Mouse (Mus musculus) lung, embryonic 15.5 days (tissue): ENCODE measurements around the gene Itm2c. TPM values are rescaled to one million over a fixed set of nuclear protein-coding genes. Genes with fewer than 3 reads are reported as not detected.

Source experiments
- ATAC-seq: fragments of 200-750 bp; cut with Nextera tagmentation; 2 replicates; pipeline ENCODE4 v1.8.0; 2017; ENCODE audit warnings: moderate number of reproducible peaks, borderline replicate concordance; ENCODE audit not compliant: low FRiP score, low TSS enrichment; ENCODE audit errors: extremely low read depth
- H3K27ac ChIP-seq: fragments of 300-500 bp; sonication (generic); 2 replicates; pipeline ENCODE4 v1.5.1; 2015; ENCODE audit warnings: moderate library complexity, mild to moderate bottlenecking, inconsistent platforms
- H3K27me3 ChIP-seq: fragments of 300-500 bp; sonication (generic); 2 replicates; pipeline ENCODE4 v1.6.1; 2015; ENCODE audit warnings: inconsistent platforms
- H3K36me3 ChIP-seq: fragments of 300-500 bp; sonication (generic); 2 replicates; pipeline ENCODE4 v1.6.1; 2015; ENCODE audit warnings: inconsistent platforms
- H3K4me1 ChIP-seq: fragments of 300-500 bp; sonication (generic); 2 replicates; pipeline ENCODE4 v1.6.1; 2015; ENCODE audit warnings: inconsistent platforms
- H3K4me2 ChIP-seq: fragments of 300-500 bp; sonication (generic); 2 replicates; pipeline ENCODE4 v1.6.1; 2015; ENCODE audit warnings: inconsistent platforms, mild to moderate bottlenecking, moderate library complexity
- H3K4me3 ChIP-seq: fragments of 300-500 bp; sonication (generic); 2 replicates; pipeline ENCODE4 v1.5.1; 2015; ENCODE audit warnings: mild to moderate bottlenecking, inconsistent platforms
- H3K9ac ChIP-seq: fragments of 300-500 bp; sonication (generic); 2 replicates; pipeline ENCODE4 v1.6.1; 2015; ENCODE audit warnings: inconsistent platforms
- H3K9me3 ChIP-seq: fragments of 300-500 bp; sonication (generic); 2 replicates; pipeline ENCODE4 v1.6.1; 2016; ENCODE audit warnings: inconsistent platforms
- WGBS: fragments of 180-500 bp; shearing (Covaris S2); methylation state at CpG from one replicate; pipeline ENCODE4 v1.1.7; 2015; 5-methylcytosine and 5-hydroxymethylcytosine counted together
- polyA plus RNA-seq: library from polyadenylated mRNA; unstranded; fragments of >200 nt; fragmentation: Nextera tagmentation; extraction: Ambion mirVana; gene quantifications from 2 replicates; pipeline ENCODE4 v1.2.1, GENCODE M21; 2015

Itm2c gene
- polyA plus RNA-seq, 1 experiment from 2014 or later = 219 TPM

GRCm38 (mm10) chr1:85870546-85870945, 23.5 kb upstream of the Itm2c start:
- no peaks in the 10 kb centered on the region for H3K36me3 ChIP-seq
- H3K9me3 ChIP-seq = no peaks in the 10 kb centered on the region; the same call in 1 of the 2 replicates
- no peak overlapping the region for H3K4me2 ChIP-seq
- no peak overlapping the region for H3K4me3 ChIP-seq
- no peaks in the 10 kb centered on the region for H3K27me3 ChIP-seq
- no peak overlapping the region for H3K9ac ChIP-seq
- ATAC-seq = no peak
- 62% methylated on average over 2 of the region's 2 CpGs for WGBS
- no peaks in the 10 kb centered on the region for H3K4me1 ChIP-seq
- no peak overlapping the region for H3K27ac ChIP-seq

- Histone ChIP-seq H3K27ac (no peak overlapping the region), H3K36me3 (no peaks in the 10 kb centered on the region), H3K9ac (no peak overlapping the region), H3K4me2 (no peak overlapping the region), H3K9me3 (no peaks in the 10 kb centered on the region; the same call in 1 of the 2 replicates), H3K27me3 (no peaks in the 10 kb centered on the region), H3K4me1 (no peaks in the 10 kb centered on the region), H3K4me3 (no peak overlapping the region)
- 89% methylated on average over 12 of the region's 12 CpGs for WGBS
- no peak for ATAC-seq
Observed at GRCm38 (mm10) chr1:85882003-85882402, 12.1 kb upstream of the Itm2c start.

- Histone ChIP-seq H3K4me1 (no peaks in the 10 kb centered on the region), H3K4me2 (no peak overlapping the region), H3K36me3 (no peaks in the 10 kb centered on the region), H3K27me3 (no peaks in the 10 kb centered on the region), H3K9ac (no peak overlapping the region), H3K9me3 (no peaks in the 10 kb centered on the region; the same call in 1 of the 2 replicates), H3K4me3 (no peak overlapping the region), H3K27ac (no peak overlapping the region)
- ATAC-seq = no peak
- 77% methylated on average over 7 of the region's 7 CpGs for WGBS
Observed at GRCm38 (mm10) chr1:85887221-85887620, 6.9 kb upstream of the Itm2c start.

GRCm38 (mm10) chr1:85894748-85895360, 773 bp downstream of the Itm2c start:
- peaks cover 49% of the 10 kb centered on the region for H3K4me1 ChIP-seq

GRCm38 (mm10) chr1:85895391-85895837, 1.3 kb downstream of the Itm2c start:
- no peaks in the 10 kb centered on the region for H3K27me3 ChIP-seq
- no peaks in the 10 kb centered on the region for H3K36me3 ChIP-seq
- H3K4me3 ChIP-seq = peak overlapping the region; percentile 73
- peak overlapping the region; percentile 62 for H3K9ac ChIP-seq
- peak overlapping the region; percentile 78 for H3K4me2 ChIP-seq
- peak overlapping the region; percentile 81 for H3K27ac ChIP-seq
- peak; percentile 72 for ATAC-seq
- H3K4me1 ChIP-seq = peaks cover 55% of the 10 kb centered on the region
- WGBS = under 1% methylated on average over 15 of the region's 15 CpGs
- no peaks in the 10 kb centered on the region for H3K9me3 ChIP-seq

More at GRCm38 (mm10) chr1:85894748-85895360, 773 bp downstream of the Itm2c start:
- Histone ChIP-seq H3K4me3 (peak overlapping the region; percentile 73), H3K27ac (peak overlapping the region; percentile 81), H3K36me3 (no peaks in the 10 kb centered on the region), H3K9me3 (no peaks in the 10 kb centered on the region), H3K27me3 (no peaks in the 10 kb centered on the region), H3K4me2 (peak overlapping the region; percentile 78), H3K9ac (peak overlapping the region; percentile 62)
- peak; percentile 28 for ATAC-seq
- WGBS = 2% methylated on average over 30 of the region's 30 CpGs

- Histone ChIP-seq H3K9ac (peak overlapping the region; percentile 62; the same call in 1 of the 2 replicates), H3K36me3 (no peaks in the 10 kb centered on the region), H3K4me1 (peaks cover 62% of the 10 kb centered on the region), H3K27me3 (no peaks in the 10 kb centered on the region), H3K4me3 (peak overlapping the region; percentile 73), H3K4me2 (peak overlapping the region; percentile 78), H3K9me3 (no peaks in the 10 kb centered on the region), H3K27ac (0 out of 2 replicates have a peak overlapping the region, but pooled peaks have one; percentile 81)
- 64% methylated on average over 5 of the region's 5 CpGs for WGBS
- ATAC-seq = no peak
Observed at GRCm38 (mm10) chr1:85896110-85896509, 2.0 kb downstream of the Itm2c start.

- Histone ChIP-seq H3K4me3 (0 out of 2 replicates have a peak overlapping the region, but pooled peaks have one; percentile 73), H3K4me1 (peaks cover 71% of the 10 kb centered on the region), H3K9ac (no peak overlapping the region; the same call in 1 of the 2 replicates), H3K27ac (peak overlapping the region; percentile 40; the same call in 1 of the 2 replicates), H3K4me2 (peak overlapping the region; percentile 78), H3K9me3 (no peaks in the 10 kb centered on the region), H3K36me3 (no peaks in the 10 kb centered on the region), H3K27me3 (no peaks in the 10 kb centered on the region)
- ATAC-seq = no peak
- 36% methylated on average over 12 of the region's 12 CpGs for WGBS
Observed at GRCm38 (mm10) chr1:85896781-85897700, 3.0 kb downstream of the Itm2c start.

- peak overlapping the region; percentile 52 for H3K27ac ChIP-seq
- no peak overlapping the region for H3K9ac ChIP-seq
- H3K9me3 ChIP-seq = no peaks in the 10 kb centered on the region
- peaks cover 4% of the 10 kb centered on the region; the same call in 1 of the 2 replicates for H3K36me3 ChIP-seq
- no peaks in the 10 kb centered on the region for H3K27me3 ChIP-seq
- WGBS = 22% methylated on average over 8 of the region's 8 CpGs
- H3K4me1 ChIP-seq = peaks cover 80% of the 10 kb centered on the region
- H3K4me2 ChIP-seq = no peak overlapping the region
- H3K4me3 ChIP-seq = no peak overlapping the region
- ATAC-seq = no peak
Observed at GRCm38 (mm10) chr1:85897901-85898760, 4.0 kb downstream of the Itm2c start.

GRCm38 (mm10) chr1:85898761-85899387, 4.8 kb downstream of the Itm2c start:
- 50% methylated on average over 12 of the region's 12 CpGs for WGBS
- no peak overlapping the region for H3K4me2 ChIP-seq
- H3K9me3 ChIP-seq = no peaks in the 10 kb centered on the region
- no peak for ATAC-seq
- H3K36me3 ChIP-seq = peaks cover 11% of the 10 kb centered on the region
- H3K27me3 ChIP-seq = no peaks in the 10 kb centered on the region
- H3K9ac ChIP-seq = no peak overlapping the region
- H3K4me3 ChIP-seq = no peak overlapping the region
- peak overlapping the region; percentile 52 for H3K27ac ChIP-seq
- peaks cover 78% of the 10 kb centered on the region for H3K4me1 ChIP-seq

GRCm38 (mm10) chr1:85899388-85899761, 5.3 kb downstream of the Itm2c start:
- H3K9ac ChIP-seq = no peak overlapping the region
- no peaks in the 10 kb centered on the region for H3K27me3 ChIP-seq
- no peak overlapping the region for H3K4me3 ChIP-seq
- H3K4me1 ChIP-seq = peaks cover 74% of the 10 kb centered on the region
- H3K27ac ChIP-seq = no peak overlapping the region
- no peak for ATAC-seq
- H3K9me3 ChIP-seq = no peaks in the 10 kb centered on the region
- H3K4me2 ChIP-seq = no peak overlapping the region
- H3K36me3 ChIP-seq = peaks cover 16% of the 10 kb centered on the region
